Mouse (Mus musculus) neural tube, embryonic 11.5 days (tissue): Measurements from ENCODE around the gene Atxn7l2. TPM values are rescaled to one million over a fixed set of nuclear protein-coding genes. Genes with fewer than 3 reads are reported as not detected.

ENCODE experiments used
- ATAC-seq: fragments of 200-750 bp; cut with Nextera tagmentation; 2 replicates; pipeline ENCODE4 v1.8.0; 2017; ENCODE audit warnings: moderate number of reproducible peaks, mild to moderate bottlenecking, moderate TSS enrichment, moderate library complexity; ENCODE audit not compliant: insufficient read depth, low FRiP score, low TSS enrichment
- DNase-seq: peaks from one replicate; pipeline ENCODE4 v3.0.0-alpha.2; 2015; ENCODE audit warnings: low spot score
- H3K27ac ChIP-seq: fragments of 300-500 bp; sonication (generic); 2 replicates; pipeline ENCODE4 v1.5.1; 2014; ENCODE audit warnings: low read depth, mild to moderate bottlenecking, low read length
- H3K27me3 ChIP-seq: fragments of 300-500 bp; sonication (generic); 2 replicates; pipeline ENCODE4 v1.6.1; 2014; ENCODE audit warnings: mild to moderate bottlenecking, low read length, mixed read lengths; ENCODE audit not compliant: control insufficient read depth, insufficient read depth
- H3K36me3 ChIP-seq: fragments of 300-500 bp; sonication (generic); 2 replicates; pipeline ENCODE4 v1.6.1; 2014; ENCODE audit warnings: mild to moderate bottlenecking, low read length, moderate library complexity, mixed read lengths; ENCODE audit not compliant: control insufficient read depth, insufficient read depth
- H3K4me1 ChIP-seq: fragments of 300-500 bp; sonication (generic); 2 replicates; pipeline ENCODE4 v1.6.1; 2014; ENCODE audit warnings: low read length, mixed read lengths; ENCODE audit not compliant: control insufficient read depth, insufficient read depth
- H3K4me2 ChIP-seq: fragments of 300-500 bp; sonication (generic); 2 replicates; pipeline ENCODE4 v1.6.1; 2014; ENCODE audit warnings: low read depth, mild to moderate bottlenecking, moderate library complexity
- H3K4me3 ChIP-seq: fragments of 300-500 bp; sonication (generic); 2 replicates; pipeline ENCODE4 v1.5.1; 2014; ENCODE audit warnings: low read depth, low read length
- H3K9ac ChIP-seq: fragments of 300-500 bp; sonication (generic); 2 replicates; pipeline ENCODE4 v1.6.1; 2014; ENCODE audit warnings: mild to moderate bottlenecking, low read length
- H3K9me3 ChIP-seq: fragments of 300-500 bp; sonication (generic); 2 replicates; pipeline ENCODE4 v1.6.1; 2016; ENCODE audit warnings: low read length; ENCODE audit not compliant: control insufficient read depth
- WGBS: fragments of 180-500 bp; shearing (Covaris S2); extraction: QIAGEN DNeasy Blood & Tissue Kit; methylation state at CpG from one replicate; pipeline ENCODE4 v1.1.7; 2014; 5-methylcytosine and 5-hydroxymethylcytosine counted together
- polyA plus RNA-seq: library from polyadenylated mRNA; unstranded; fragments of >200 nt; fragmentation: Nextera tagmentation; extraction: Ambion mirVana; gene quantifications from 2 replicates; pipeline ENCODE4 v1.2.1, GENCODE M21; 2014

Gene Atxn7l2
- polyA plus RNA-seq, 1 experiment from 2014 or later: 21.1 TPM

- ATAC-seq: peak; percentile 10
- 10% methylated on average over 8 of the region's 8 CpGs for WGBS
- peak overlapping the region; percentile 56 for H3K4me3 ChIP-seq
- H3K36me3 ChIP-seq: peaks cover 8% of the 10 kb centered on the region; the same call in 1 of the 2 replicates
- H3K27ac ChIP-seq: peak overlapping the region; percentile 91; the same call in 1 of the 2 replicates
- no peaks in the 10 kb centered on the region for H3K9me3 ChIP-seq
- peaks cover 8% of the 10 kb centered on the region; the same call in 1 of the 2 replicates for H3K4me1 ChIP-seq
- DNase-seq: no peak
- no peaks in the 10 kb centered on the region for H3K27me3 ChIP-seq
- peak overlapping the region; percentile 92 for H3K9ac ChIP-seq
- H3K4me2 ChIP-seq: peak overlapping the region; percentile 88
Observed at GRCm38 (mm10) chr3:108209536-108209935, 1.2 kb downstream of the Atxn7l2 start.

GRCm38 (mm10) chr3:108209001-108209400, 1.7 kb downstream of the Atxn7l2 start:
- 48% methylated on average over 3 of the region's 3 CpGs for WGBS
- DNase-seq (no peak), ATAC-seq (no peak)
- Histone ChIP-seq H3K4me1 (peaks cover 8% of the 10 kb centered on the region; the same call in 1 of the 2 replicates), H3K9ac (peak overlapping the region; percentile 92), H3K27me3 (no peaks in the 10 kb centered on the region), H3K4me3 (peak overlapping the region; percentile 56), H3K4me2 (peak overlapping the region; percentile 88), H3K36me3 (peaks cover 8% of the 10 kb centered on the region; the same call in 1 of the 2 replicates), H3K27ac (no peak overlapping the region), H3K9me3 (no peaks in the 10 kb centered on the region)

GRCm38 (mm10) chr3:108206731-108207375, 3.9 kb downstream of the Atxn7l2 start:
- ATAC-seq: no peak
- Histone ChIP-seq H3K9ac (no peak overlapping the region), H3K4me3 (no peak overlapping the region), H3K36me3 (peaks cover 11% of the 10 kb centered on the region), H3K9me3 (no peaks in the 10 kb centered on the region), H3K4me1 (peaks cover 8% of the 10 kb centered on the region; the same call in 1 of the 2 replicates), H3K4me2 (no peak overlapping the region), H3K27ac (no peak overlapping the region), H3K27me3 (no peaks in the 10 kb centered on the region)
- WGBS: 92% methylated on average over 15 of the region's 15 CpGs
- DNase-seq: no peak

GRCm38 (mm10) chr3:108205601-108206000, 5.1 kb downstream of the Atxn7l2 start:
- no peak overlapping the region for H3K4me3 ChIP-seq
- H3K4me1 ChIP-seq: peaks cover 8% of the 10 kb centered on the region; the same call in 1 of the 2 replicates
- no peak for DNase-seq
- H3K9ac ChIP-seq: no peak overlapping the region
- H3K9me3 ChIP-seq: no peaks in the 10 kb centered on the region
- 96% methylated on average over 8 of the region's 8 CpGs for WGBS
- H3K27ac ChIP-seq: no peak overlapping the region
- H3K36me3 ChIP-seq: peaks cover 13% of the 10 kb centered on the region
- H3K4me2 ChIP-seq: no peak overlapping the region
- H3K27me3 ChIP-seq: no peaks in the 10 kb centered on the region
- ATAC-seq: no peak

GRCm38 (mm10) chr3:108204470-108204869, 6.3 kb downstream of the Atxn7l2 start:
- Histone ChIP-seq H3K4me3 (no peak overlapping the region), H3K9ac (no peak overlapping the region), H3K9me3 (no peaks in the 10 kb centered on the region), H3K36me3 (peaks cover 13% of the 10 kb centered on the region), H3K4me1 (peaks cover 12% of the 10 kb centered on the region; the same call in 1 of the 2 replicates), H3K4me2 (no peak overlapping the region), H3K27ac (0 out of 2 replicates have a peak overlapping the region, but pooled peaks have one; percentile 11), H3K27me3 (no peaks in the 10 kb centered on the region)
- WGBS: 91% methylated on average over 11 of the region's 11 CpGs
- no peak for ATAC-seq
- no peak for DNase-seq

- Histone ChIP-seq H3K27ac (no peak overlapping the region), H3K4me2 (no peak overlapping the region), H3K4me3 (no peak overlapping the region), H3K9me3 (no peaks in the 10 kb centered on the region), H3K4me1 (peaks cover 5% of the 10 kb centered on the region; the same call in 1 of the 2 replicates), H3K36me3 (peaks cover 13% of the 10 kb centered on the region), H3K27me3 (no peaks in the 10 kb centered on the region), H3K9ac (no peak overlapping the region)
- WGBS: 87% methylated on average over 11 of the region's 11 CpGs
- peak; percentile 78 for DNase-seq
- no peak for ATAC-seq
Observed at GRCm38 (mm10) chr3:108203621-108204325, 7.0 kb downstream of the Atxn7l2 start.

- no peak overlapping the region for H3K4me2 ChIP-seq
- H3K9ac ChIP-seq: no peak overlapping the region
- WGBS: 92% methylated on average over 13 of the region's 13 CpGs
- peaks cover 13% of the 10 kb centered on the region for H3K36me3 ChIP-seq
- DNase-seq (no peak), ATAC-seq (no peak)
- no peaks in the 10 kb centered on the region for H3K27me3 ChIP-seq
- H3K27ac ChIP-seq: no peak overlapping the region
- no peaks in the 10 kb centered on the region for H3K9me3 ChIP-seq
- H3K4me1 ChIP-seq: peaks cover 3% of the 10 kb centered on the region; the same call in 1 of the 2 replicates
- H3K4me3 ChIP-seq: no peak overlapping the region
Observed at GRCm38 (mm10) chr3:108203212-108203611, 7.5 kb downstream of the Atxn7l2 start.

- no peak overlapping the region for H3K27ac ChIP-seq
- DNase-seq (no peak), ATAC-seq (no peak)
- no peaks in the 10 kb centered on the region for H3K9me3 ChIP-seq
- H3K4me3 ChIP-seq: no peak overlapping the region
- H3K9ac ChIP-seq: no peak overlapping the region
- peaks cover 13% of the 10 kb centered on the region for H3K36me3 ChIP-seq
- H3K4me1 ChIP-seq: peaks cover 5% of the 10 kb centered on the region; the same call in 1 of the 2 replicates
- H3K27me3 ChIP-seq: no peaks in the 10 kb centered on the region
- H3K4me2 ChIP-seq: no peak overlapping the region
Observed at GRCm38 (mm10) chr3:108202506-108202905, 8.2 kb downstream of the Atxn7l2 start.
